In genomic region chr2:110173818-110174247, GRCm38 (mm10) we compare ENCODE assay signal across 9 mouse cellular contexts.
DNase-seq lines count a peak whose midpoint lies in the region; ATAC-seq and TF ChIP-seq lines count a peak whose summit lies in the region.
"Had no signal": no experiment of that assay in that cellular context is flagged by ENCODE, and none has a peak within 500 bp of the region (broad histone marks: within the 10 kb centered on the region; RNA-seq: fewer than 3 reads in every experiment).

No protein-coding gene starts in this region.

- no peaks in the 10 kb centered on the region for H3K27me3 ChIP-seq in heart, postnatal 0 days (ENCODE audit: control insufficient read depth, insufficient read depth, low read length)
- H3K27me3 ChIP-seq in limb, embryonic 13.5 days: no peaks in the 10 kb centered on the region
- H3K27me3 ChIP-seq in stomach, postnatal 0 days (ENCODE audit: control insufficient read depth, insufficient read depth, low read length): no peaks in the 10 kb centered on the region

- no peaks in the 10 kb centered on the region for H3K36me3 ChIP-seq in heart, postnatal 0 days (replicated peaks; ENCODE audit: control insufficient read depth, insufficient read depth, low read length)
- no peaks in the 10 kb centered on the region for H3K36me3 ChIP-seq in limb, embryonic 13.5 days
- H3K36me3 ChIP-seq in stomach, postnatal 0 days (ENCODE audit: control insufficient read depth, insufficient read depth, low read length): no peaks in the 10 kb centered on the region

- H3K4me2 ChIP-seq in heart, postnatal 0 days (ENCODE audit: low read depth, low read length): no peak overlapping the region
- H3K4me2 ChIP-seq in limb, embryonic 13.5 days (replicated peaks): no peak overlapping the region
- no peak overlapping the region for H3K4me2 ChIP-seq in stomach, postnatal 0 days (replicated peaks; ENCODE audit: low read depth)

- no peak overlapping the region for H3K4me3 ChIP-seq in heart, postnatal 0 days (ENCODE audit: low read depth, low read length)
- no peak overlapping the region for H3K4me3 ChIP-seq in limb, embryonic 13.5 days
- no peak overlapping the region for H3K4me3 ChIP-seq in stomach, postnatal 0 days (ENCODE audit: low read depth, low read length)

- no peak overlapping the region for H3K27ac ChIP-seq in heart, postnatal 0 days (ENCODE audit: low read depth)
- H3K27ac ChIP-seq in limb, embryonic 13.5 days: peak overlapping the region; percentile 67
- peak overlapping the region; percentile 30; the same call in 1 of the 2 replicates for H3K27ac ChIP-seq in stomach, postnatal 0 days (replicated peaks)

- no peak for TF ChIP-seq CTCF in heart, postnatal 0 days (IDR thresholded peaks at IDR 0.05; ENCODE audit: low read depth)
- 0 out of 2 replicates have a peak, but pooled peaks have one; percentile 1 for TF ChIP-seq CTCF in stomach, postnatal 0 days (IDR thresholded peaks at IDR 0.05; ENCODE audit: low read depth)

- no peak for TF ChIP-seq EP300 in heart, postnatal 0 days (IDR thresholded peaks at IDR 0.05; ENCODE audit: low read depth)
- TF ChIP-seq EP300 in stomach, postnatal 0 days (optimal IDR thresholded peaks at IDR 0.05): no peak

- intact Hi-C loops in heart, postnatal 14 days (cut with DNase I): no loop called here

- H3K9ac ChIP-seq in heart, postnatal 0 days (replicated peaks; ENCODE audit: low read depth, low read length): no peak overlapping the region
- no peak overlapping the region for H3K9ac ChIP-seq in limb, embryonic 13.5 days
- no peak overlapping the region for H3K9ac ChIP-seq in stomach, postnatal 0 days (ENCODE audit: low read length)

- DNase-seq in heart, postnatal 0 days (ENCODE audit: low spot score): no peak
- DNase-seq in heart, postnatal 14 days: no peak
- DNase-seq in right cerebral cortex, postnatal 4 days: peak; percentile 16
- no peak for DNase-seq in right cerebral cortex, postnatal 25 days
- DNase-seq in stomach, postnatal 0 days (ENCODE audit: low spot score): peak; percentile 62
- DNase-seq in cerebellum, adult 11 months: no peak
- DNase-seq: gastrocnemius, postnatal 25 days had no signal

- H3K4me1 ChIP-seq in heart, postnatal 0 days (ENCODE audit: control insufficient read depth, insufficient read depth): peaks cover 7% of the 10 kb centered on the region; the same call in 1 of the 2 replicates
- H3K4me1 ChIP-seq in limb, embryonic 13.5 days: peaks cover 43% of the 10 kb centered on the region
- peaks cover 6% of the 10 kb centered on the region; the same call in 1 of the 2 replicates for H3K4me1 ChIP-seq in stomach, postnatal 0 days (replicated peaks; ENCODE audit: control insufficient read depth, insufficient read depth)

- WGBS in heart, postnatal 0 days: 39% methylated on average over 7 of the region's 7 CpGs
- 36% methylated on average over 7 of the region's 7 CpGs for WGBS in limb, embryonic 13.5 days
- 29% methylated on average over 7 of the region's 7 CpGs for WGBS in stomach, postnatal 0 days

- no peaks in the 10 kb centered on the region for H3K9me3 ChIP-seq in heart, postnatal 0 days (replicated peaks; ENCODE audit: control insufficient read depth, low read length)
- H3K9me3 ChIP-seq in limb, embryonic 13.5 days: no peaks in the 10 kb centered on the region
- H3K9me3 ChIP-seq in stomach, postnatal 0 days (ENCODE audit: control insufficient read depth, low read length): no peaks in the 10 kb centered on the region

- peak; percentile 28; the same call in 1 of the 2 replicates for ATAC-seq in heart, postnatal 0 days (ENCODE audit: insufficient read depth, low read depth)
- ATAC-seq in limb, embryonic 13.5 days (ENCODE audit: low FRiP score, low read depth): peak; percentile 41; the same call in 1 of the 2 replicates
- ATAC-seq in stomach, postnatal 0 days (ENCODE audit: low FRiP score, low TSS enrichment): peak; percentile 82
- no peak for ATAC-seq in megakaryocyte progenitor cell, adult 5-6 weeks (replicated peaks; ENCODE audit: poor library complexity)

Comparison
In these comparisons a context has a peak if more than half of its experiments do, and no peak if none do; other contexts are left out.
1. DNase-seq: peak in right cerebral cortex, postnatal 4 days (single experiment) and stomach, postnatal 0 days (single experiment); none in heart, postnatal 0 days (single experiment), heart, postnatal 14 days (0 of 2), right cerebral cortex, postnatal 25 days (single experiment) and cerebellum, adult 11 months (single experiment).